Mouse (Mus musculus) kidney, postnatal 0 days (tissue): ENCODE data around the gene Adgrl3. TPM values are rescaled to one million over a fixed set of nuclear protein-coding genes. Genes with fewer than 3 reads are reported as not detected.
A peak's percentile ranks its signal among the peaks of the same experiment; 100 is the strongest.

Experiments
- ATAC-seq: fragments of 200-750 bp; cut with Nextera tagmentation; replicated peaks from 2 replicates; pipeline ENCODE4 v1.8.0; 2017; ENCODE audit warnings: low read depth, moderate number of reproducible peaks, moderate TSS enrichment, moderate library complexity; ENCODE audit not compliant: low FRiP score
- DNase-seq: peaks from one replicate; pipeline ENCODE4 v3.0.0-alpha.2; 2016; ENCODE audit warnings: low spot score
- H3K27ac ChIP-seq: fragments of 300-500 bp; sonication (generic); 2 replicates; pipeline ENCODE4 v1.5.1; 2014; ENCODE audit warnings: mild to moderate bottlenecking
- H3K27me3 ChIP-seq: fragments of 300-500 bp; sonication (generic); 2 replicates; pipeline ENCODE4 v1.6.1; 2014; ENCODE audit warnings: low read length, mixed read lengths; ENCODE audit not compliant: insufficient read depth
- H3K36me3 ChIP-seq: fragments of 300-500 bp; sonication (generic); 2 replicates; pipeline ENCODE4 v1.6.1; 2014; ENCODE audit warnings: low read length, mixed read lengths; ENCODE audit not compliant: insufficient read depth
- H3K4me1 ChIP-seq: fragments of 300-500 bp; sonication (generic); replicated peaks from 2 replicates; pipeline ENCODE4 v1.6.1; 2014; ENCODE audit warnings: antibody characterized with exemption, low read length, mixed read lengths; ENCODE audit not compliant: insufficient read depth
- H3K4me2 ChIP-seq: fragments of 300-500 bp; sonication (generic); 2 replicates; pipeline ENCODE4 v1.6.1; 2014; ENCODE audit warnings: mild to moderate bottlenecking, low read length, moderate library complexity, mixed read lengths
- H3K4me3 ChIP-seq: fragments of 300-500 bp; sonication (generic); replicated peaks from 2 replicates; pipeline ENCODE4 v1.5.1; 2014; ENCODE audit warnings: low read depth, low read length
- H3K9ac ChIP-seq: fragments of 300-500 bp; sonication (generic); 2 replicates; pipeline ENCODE4 v1.6.1; 2014; ENCODE audit warnings: low read depth, low read length
- H3K9me3 ChIP-seq: fragments of 300-500 bp; sonication (generic); replicated peaks from 2 replicates; pipeline ENCODE4 v1.6.1; 2016; ENCODE audit warnings: low read length, inconsistent platforms, mixed read lengths
- CTCF ChIP-seq: IDR thresholded peaks from 2 replicates; pipeline ENCODE4 v1.5.1; 2016; ENCODE audit warnings: antibody characterized with exemption, low read depth, mild to moderate bottlenecking, moderate library complexity
- WGBS: fragments of 180-500 bp; shearing (Covaris S2); extraction: QIAGEN DNeasy Blood & Tissue Kit; methylation state at CpG from one replicate; pipeline ENCODE4 v1.1.7; 2014; 5-methylcytosine and 5-hydroxymethylcytosine counted together
- polyA plus RNA-seq: library from polyadenylated mRNA; unstranded; fragments of >200 nt; fragmentation: Nextera tagmentation; extraction: Ambion mirVana; gene quantifications from 2 replicates; pipeline ENCODE4 v1.2.1, GENCODE M21; 2015

Adgrl3 gene
- polyA plus RNA-seq, 1 experiment from 2014 or later = 8.8 TPM

GRCm38 (mm10) chr5:81442150-81442549, 422.2 kb downstream of the Adgrl3 start:
- H3K4me2 ChIP-seq = no peak overlapping the region
- H3K9me3 ChIP-seq = no peaks in the 10 kb centered on the region
- DNase-seq (no peak), ATAC-seq (no peak)
- no peak for TF ChIP-seq CTCF
- H3K9ac ChIP-seq = no peak overlapping the region
- H3K4me3 ChIP-seq = no peak overlapping the region
- no peak overlapping the region for H3K27ac ChIP-seq
- 85% methylated on average over 5 of the region's 5 CpGs for WGBS
- no peaks in the 10 kb centered on the region for H3K27me3 ChIP-seq
- no peaks in the 10 kb centered on the region for H3K36me3 ChIP-seq
- no peaks in the 10 kb centered on the region for H3K4me1 ChIP-seq

- Histone ChIP-seq H3K4me2 (no peak overlapping the region), H3K9ac (no peak overlapping the region), H3K4me3 (no peak overlapping the region), H3K27me3 (no peaks in the 10 kb centered on the region), H3K36me3 (no peaks in the 10 kb centered on the region), H3K4me1 (no peaks in the 10 kb centered on the region), H3K9me3 (no peaks in the 10 kb centered on the region), H3K27ac (no peak overlapping the region)
- ATAC-seq = no peak
- TF ChIP-seq CTCF = no peak
- no peak for DNase-seq
- 45% methylated on average over 4 of the region's 4 CpGs for WGBS
Observed at GRCm38 (mm10) chr5:81465971-81466370, 446.0 kb downstream of the Adgrl3 start.

- WGBS = 65% methylated on average over 2 of the region's 2 CpGs
Observed at GRCm38 (mm10) chr5:81474681-81475080, 454.7 kb downstream of the Adgrl3 start.

GRCm38 (mm10) chr5:81475406-81475805, 455.5 kb downstream of the Adgrl3 start:
- Histone ChIP-seq H3K4me1 (no peaks in the 10 kb centered on the region), H3K27me3 (no peaks in the 10 kb centered on the region), H3K9me3 (no peaks in the 10 kb centered on the region), H3K27ac (no peak overlapping the region), H3K4me2 (no peak overlapping the region), H3K9ac (no peak overlapping the region), H3K36me3 (no peaks in the 10 kb centered on the region), H3K4me3 (no peak overlapping the region)
- DNase-seq = no peak
- ATAC-seq = no peak
- WGBS = 29% methylated on average over 3 of the region's 3 CpGs
- no peak for TF ChIP-seq CTCF

More at GRCm38 (mm10) chr5:81474681-81475080, 454.7 kb downstream of the Adgrl3 start:
- DNase-seq = peak; percentile 57
- H3K4me1 ChIP-seq = no peaks in the 10 kb centered on the region
- H3K9ac ChIP-seq = no peak overlapping the region
- H3K9me3 ChIP-seq = no peaks in the 10 kb centered on the region
- no peaks in the 10 kb centered on the region for H3K36me3 ChIP-seq
- H3K4me3 ChIP-seq = no peak overlapping the region
- no peak for ATAC-seq
- H3K27ac ChIP-seq = no peak overlapping the region
- H3K27me3 ChIP-seq = no peaks in the 10 kb centered on the region
- no peak overlapping the region for H3K4me2 ChIP-seq
- no peak for TF ChIP-seq CTCF

GRCm38 (mm10) chr5:81475971-81476606, 456.2 kb downstream of the Adgrl3 start:
- no peak for TF ChIP-seq CTCF
- Histone ChIP-seq H3K4me2 (no peak overlapping the region), H3K4me1 (no peaks in the 10 kb centered on the region), H3K27ac (no peak overlapping the region), H3K9ac (no peak overlapping the region), H3K36me3 (no peaks in the 10 kb centered on the region), H3K9me3 (no peaks in the 10 kb centered on the region), H3K4me3 (no peak overlapping the region), H3K27me3 (no peaks in the 10 kb centered on the region)
- peak; percentile 73 for DNase-seq
- whole genome bisulfite sequencing = 16% methylated on average over 8 of the region's 8 CpGs
- ATAC-seq = no peak

GRCm38 (mm10) chr5:81480911-81481310, 461.0 kb downstream of the Adgrl3 start:
- no peaks in the 10 kb centered on the region for H3K27me3 ChIP-seq
- no peaks in the 10 kb centered on the region for H3K9me3 ChIP-seq
- no peak overlapping the region for H3K4me2 ChIP-seq
- TF ChIP-seq CTCF = no peak
- DNase-seq (no peak), ATAC-seq (no peak)
- WGBS = 87% methylated on average over 3 of the region's 3 CpGs
- no peaks in the 10 kb centered on the region for H3K36me3 ChIP-seq
- no peak overlapping the region for H3K4me3 ChIP-seq
- no peak overlapping the region for H3K9ac ChIP-seq
- H3K4me1 ChIP-seq = no peaks in the 10 kb centered on the region
- no peak overlapping the region for H3K27ac ChIP-seq

GRCm38 (mm10) chr5:81483890-81484289, 464.0 kb downstream of the Adgrl3 start:
- H3K36me3 ChIP-seq = no peaks in the 10 kb centered on the region
- no peak overlapping the region for H3K27ac ChIP-seq
- no peak for DNase-seq
- H3K27me3 ChIP-seq = no peaks in the 10 kb centered on the region
- TF ChIP-seq CTCF = no peak
- H3K4me2 ChIP-seq = no peak overlapping the region
- ATAC-seq = no peak
- no peak overlapping the region for H3K9ac ChIP-seq
- H3K4me1 ChIP-seq = no peaks in the 10 kb centered on the region
- H3K4me3 ChIP-seq = no peak overlapping the region
- H3K9me3 ChIP-seq = no peaks in the 10 kb centered on the region
- 79% methylated on average over 3 of the region's 3 CpGs for WGBS
